Mouse (Mus musculus): ENCODE measurements around the gene Gpat2.

DNA sequence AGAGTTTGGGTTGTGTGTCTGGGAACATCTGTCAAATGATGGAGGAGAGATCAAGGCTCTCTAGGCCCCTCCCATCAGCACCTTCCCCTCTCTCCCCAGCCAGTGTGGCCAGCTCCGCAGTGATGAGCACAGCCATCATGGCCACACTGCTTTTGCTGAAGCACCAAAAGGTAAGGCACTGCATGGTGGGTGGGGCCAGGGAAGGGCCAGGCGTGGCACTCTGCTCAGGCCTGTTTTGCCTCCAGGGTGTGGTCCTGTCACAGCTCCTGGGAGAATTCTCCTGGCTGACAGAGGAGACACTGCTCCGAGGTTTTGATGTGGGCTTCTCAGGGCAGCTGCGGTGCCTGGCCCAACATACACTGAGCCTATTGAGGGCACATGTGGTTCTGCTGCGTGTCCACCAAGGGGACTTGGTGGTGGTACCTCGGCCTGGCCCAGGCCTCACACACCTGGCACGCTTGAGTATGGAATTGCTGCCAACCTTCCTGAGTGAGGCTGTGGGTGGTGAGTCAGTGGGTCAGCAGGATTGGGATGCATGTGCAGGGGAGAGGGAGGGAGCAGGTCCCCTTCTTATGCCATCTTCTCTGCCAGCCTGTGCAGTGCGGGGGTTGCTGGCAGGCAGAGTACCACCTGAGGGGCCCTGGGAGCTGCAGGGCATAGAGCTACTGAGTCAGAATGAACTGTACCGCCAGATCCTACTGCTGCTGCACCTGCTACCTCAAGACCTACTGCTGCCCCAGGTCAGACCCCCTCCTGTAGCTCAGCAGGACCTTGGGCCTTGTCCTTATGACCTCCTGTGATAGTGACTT, 8.7 kb downstream of the Gpat2 start:
- TF ChIP-seq POLR2A (IDR thresholded peaks at IDR 0.05; ENCODE audit: low read depth, low read length), result no peak
- no peak for TF ChIP-seq CTCF (IDR thresholded peaks at IDR 0.05; ENCODE audit: extremely low read depth, insufficient read length, insufficient replicate concordance, low read depth, low read length)

All from small intestine, adult 2 months (tissue).